8 mouse cellular contexts compared by ENCODE assay signal in the genomic region with DNA sequence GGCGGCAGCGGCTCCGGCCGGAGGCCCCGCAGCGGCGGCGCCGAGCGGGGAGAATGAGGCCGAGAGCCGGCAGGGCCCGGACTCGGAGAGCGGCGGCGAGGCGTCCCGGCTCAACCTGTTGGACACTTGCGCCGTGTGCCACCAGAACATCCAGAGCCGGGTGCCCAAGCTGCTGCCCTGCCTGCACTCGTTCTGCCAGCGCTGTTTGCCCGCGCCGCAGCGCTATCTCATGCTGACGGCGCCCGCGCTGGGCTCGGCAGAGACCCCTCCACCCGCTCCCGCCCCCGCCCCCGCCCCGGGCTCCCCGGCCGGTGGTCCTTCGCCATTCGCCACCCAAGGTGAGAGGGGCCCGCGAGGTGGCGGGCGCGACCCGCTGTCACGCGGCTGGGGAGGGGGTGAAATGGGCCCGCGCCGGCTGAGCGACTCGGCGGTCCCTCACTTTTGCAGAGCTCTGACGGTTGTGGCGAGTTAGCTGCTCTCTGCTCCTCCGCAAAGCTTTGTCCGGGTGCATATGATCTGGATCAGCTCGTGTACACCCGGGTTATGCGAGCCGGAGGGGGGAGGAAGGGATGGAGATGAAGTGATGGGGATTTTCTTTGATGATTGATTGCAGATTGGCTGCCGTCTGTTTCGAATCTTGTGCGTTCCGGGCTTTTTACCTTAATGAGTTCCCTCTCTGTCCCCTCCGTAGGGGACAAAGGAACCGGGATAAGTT. TPM values are rescaled to one million over a fixed set of nuclear protein-coding genes. Genes with fewer than 3 reads are reported as not detected.
DNase-seq lines count a peak whose midpoint lies in the region; ATAC-seq lines count a peak whose summit lies in the region.

No protein-coding gene starts in this region.

- peak; percentile 38 for ATAC-seq in embryonic facial prominence, embryonic 14.5 days (ENCODE audit: low read depth)
- peak; percentile 58 for ATAC-seq in kidney, embryonic 14.5 days (ENCODE audit: low FRiP score, low TSS enrichment)
- peak; percentile 30 for ATAC-seq in liver, embryonic 13.5 days (ENCODE audit: low read depth)
- peak; percentile 23; the same call in 1 of the 2 replicates for ATAC-seq in stomach, embryonic 15.5 days (ENCODE audit: insufficient read depth, low FRiP score, low read depth)

- peak overlapping the region; percentile 99 for H3K27ac ChIP-seq in embryonic facial prominence, embryonic 14.5 days (replicated peaks; ENCODE audit: low read depth, low read length)
- peak overlapping the region; percentile 99 for H3K27ac ChIP-seq in kidney, embryonic 14.5 days (ENCODE audit: low read depth, low read length)
- peak overlapping the region; percentile 95 for H3K27ac ChIP-seq in liver, embryonic 13.5 days
- peak overlapping the region; percentile 97 for H3K27ac ChIP-seq in stomach, embryonic 15.5 days

- no peaks in the 10 kb centered on the region for H3K27me3 ChIP-seq in embryonic facial prominence, embryonic 14.5 days (replicated peaks; ENCODE audit: control insufficient read depth, insufficient read depth, low read length)
- no peaks in the 10 kb centered on the region for H3K27me3 ChIP-seq in kidney, embryonic 14.5 days (ENCODE audit: control insufficient read depth, insufficient read depth, low read length)
- no peaks in the 10 kb centered on the region for H3K27me3 ChIP-seq in liver, embryonic 13.5 days
- H3K27me3 ChIP-seq in stomach, embryonic 15.5 days (replicated peaks): no peaks in the 10 kb centered on the region

- peak overlapping the region; percentile 48 for H3K4me2 ChIP-seq in embryonic facial prominence, embryonic 14.5 days (ENCODE audit: low read depth, low read length)
- H3K4me2 ChIP-seq in kidney, embryonic 14.5 days (replicated peaks; ENCODE audit: low read depth, low read length): peak overlapping the region; percentile 46
- H3K4me2 ChIP-seq in liver, embryonic 13.5 days: peak overlapping the region; percentile 87
- peak overlapping the region; percentile 50 for H3K4me2 ChIP-seq in stomach, embryonic 15.5 days

- H3K4me1 ChIP-seq in embryonic facial prominence, embryonic 14.5 days (ENCODE audit: control insufficient read depth, insufficient read depth, low read length): no peaks in the 10 kb centered on the region
- 0 out of 2 replicates have a peak, but pooled peaks cover 3% of the 10 kb centered on the region for H3K4me1 ChIP-seq in kidney, embryonic 14.5 days (ENCODE audit: control insufficient read depth, insufficient read depth, low read length)
- H3K4me1 ChIP-seq in liver, embryonic 13.5 days (replicated peaks): peaks cover 14% of the 10 kb centered on the region
- H3K4me1 ChIP-seq in stomach, embryonic 15.5 days: no peaks in the 10 kb centered on the region

- H3K4me3 ChIP-seq in embryonic facial prominence, embryonic 14.5 days (ENCODE audit: low read depth, low read length): peak overlapping the region; percentile 89
- H3K4me3 ChIP-seq in kidney, embryonic 14.5 days (ENCODE audit: low read length): peak overlapping the region; percentile 93
- H3K4me3 ChIP-seq in liver, embryonic 13.5 days (replicated peaks): peak overlapping the region; percentile 96
- H3K4me3 ChIP-seq in stomach, embryonic 15.5 days (replicated peaks): peak overlapping the region; percentile 93

- DNase-seq in urinary bladder, postnatal 14 days (ENCODE audit: low spot score): peak; percentile 40
- DNase-seq in urinary bladder, adult 2 months (ENCODE audit: low spot score): no peak
- peak; percentile 72 for DNase-seq in embryonic facial prominence, embryonic 14.5 days (ENCODE audit: low spot score)
- DNase-seq in heart, adult 9 months (ENCODE audit: low spot score in 2 of 2): peak; percentile 31 to 41
- peak; percentile 36 for DNase-seq in liver, embryonic 13.5 days
- DNase-seq in neural tube, embryonic 10.5 days (ENCODE audit: extremely low spot score, low spot score): peak; percentile 81

- WGBS in embryonic facial prominence, embryonic 14.5 days: under 1% methylated on average over 37 of the region's 70 CpGs
- WGBS in kidney, embryonic 14.5 days: under 1% methylated on average over 60 of the region's 70 CpGs
- WGBS in liver, embryonic 13.5 days (ENCODE audit: insufficient replicate concordance): under 1% methylated on average over 63 of the region's 70 CpGs
- WGBS in stomach, embryonic 15.5 days: under 1% methylated on average over 63 of the region's 70 CpGs

- H3K9ac ChIP-seq in embryonic facial prominence, embryonic 14.5 days (ENCODE audit: low read depth, low read length): peak overlapping the region; percentile 97
- H3K9ac ChIP-seq in kidney, embryonic 14.5 days (ENCODE audit: low read depth, low read length): peak overlapping the region; percentile 98
- H3K9ac ChIP-seq in liver, embryonic 13.5 days: peak overlapping the region; percentile 97
- H3K9ac ChIP-seq in stomach, embryonic 15.5 days: peak overlapping the region; percentile 86

- H3K36me3 ChIP-seq in embryonic facial prominence, embryonic 14.5 days (ENCODE audit: control insufficient read depth, insufficient read depth, low read length): peaks cover 11% of the 10 kb centered on the region; the same call in 1 of the 2 replicates
- peaks cover 2% of the 10 kb centered on the region; the same call in 1 of the 2 replicates for H3K36me3 ChIP-seq in kidney, embryonic 14.5 days (ENCODE audit: control insufficient read depth, insufficient read depth, low read length)
- H3K36me3 ChIP-seq in liver, embryonic 13.5 days: peaks cover 29% of the 10 kb centered on the region
- H3K36me3 ChIP-seq in stomach, embryonic 15.5 days: peaks cover 11% of the 10 kb centered on the region; the same call in 1 of the 2 replicates

- H3K9me3 ChIP-seq in embryonic facial prominence, embryonic 14.5 days (ENCODE audit: control insufficient read depth, low read length): peaks cover 41% of the 10 kb centered on the region
- H3K9me3 ChIP-seq in kidney, embryonic 14.5 days (ENCODE audit: control insufficient read depth, low read length): peaks cover 37% of the 10 kb centered on the region
- peaks cover 35% of the 10 kb centered on the region for H3K9me3 ChIP-seq in liver, embryonic 13.5 days (replicated peaks)
- H3K9me3 ChIP-seq in stomach, embryonic 15.5 days: 0 out of 2 replicates have a peak, but pooled peaks cover 25% of the 10 kb centered on the region

RNA-seq across cellular contexts. Expression of gene Trim24, which starts 0.7 kb away (rescaled TPM):
- 18.6 and 22.9 TPM in 2 replicates for polyA plus RNA-seq in urinary bladder, adult 2 months (2012; rRNA removed)
- 15.8 and 18.1 TPM in 2 replicates for polyA plus RNA-seq in embryonic facial prominence, embryonic 14.5 days (2014; fragmentation: Nextera tagmentation; extraction: Ambion mirVana)
- polyA plus RNA-seq in kidney, embryonic 14.5 days (2014; fragmentation: Nextera tagmentation; extraction: Ambion mirVana): 25.8 and 34.2 TPM in 2 replicates
- polyA plus RNA-seq in liver, embryonic 13.5 days (2015; fragmentation: Nextera tagmentation; extraction: Ambion mirVana): 4.0 and 4.1 TPM in 2 replicates
- 10.7 and 11.8 TPM in 2 replicates for polyA plus RNA-seq in stomach, embryonic 15.5 days (2015; fragmentation: Nextera tagmentation; extraction: Ambion mirVana)
